Mouse (Mus musculus): ENCODE measurements around the gene Abhd16a. TPM values are rescaled to one million over a fixed set of nuclear protein-coding genes. Genes with fewer than 3 reads are reported as not detected.

Gene Abhd16a
- polyA plus RNA-seq, 1 experiment: 31.8 TPM

DNA sequence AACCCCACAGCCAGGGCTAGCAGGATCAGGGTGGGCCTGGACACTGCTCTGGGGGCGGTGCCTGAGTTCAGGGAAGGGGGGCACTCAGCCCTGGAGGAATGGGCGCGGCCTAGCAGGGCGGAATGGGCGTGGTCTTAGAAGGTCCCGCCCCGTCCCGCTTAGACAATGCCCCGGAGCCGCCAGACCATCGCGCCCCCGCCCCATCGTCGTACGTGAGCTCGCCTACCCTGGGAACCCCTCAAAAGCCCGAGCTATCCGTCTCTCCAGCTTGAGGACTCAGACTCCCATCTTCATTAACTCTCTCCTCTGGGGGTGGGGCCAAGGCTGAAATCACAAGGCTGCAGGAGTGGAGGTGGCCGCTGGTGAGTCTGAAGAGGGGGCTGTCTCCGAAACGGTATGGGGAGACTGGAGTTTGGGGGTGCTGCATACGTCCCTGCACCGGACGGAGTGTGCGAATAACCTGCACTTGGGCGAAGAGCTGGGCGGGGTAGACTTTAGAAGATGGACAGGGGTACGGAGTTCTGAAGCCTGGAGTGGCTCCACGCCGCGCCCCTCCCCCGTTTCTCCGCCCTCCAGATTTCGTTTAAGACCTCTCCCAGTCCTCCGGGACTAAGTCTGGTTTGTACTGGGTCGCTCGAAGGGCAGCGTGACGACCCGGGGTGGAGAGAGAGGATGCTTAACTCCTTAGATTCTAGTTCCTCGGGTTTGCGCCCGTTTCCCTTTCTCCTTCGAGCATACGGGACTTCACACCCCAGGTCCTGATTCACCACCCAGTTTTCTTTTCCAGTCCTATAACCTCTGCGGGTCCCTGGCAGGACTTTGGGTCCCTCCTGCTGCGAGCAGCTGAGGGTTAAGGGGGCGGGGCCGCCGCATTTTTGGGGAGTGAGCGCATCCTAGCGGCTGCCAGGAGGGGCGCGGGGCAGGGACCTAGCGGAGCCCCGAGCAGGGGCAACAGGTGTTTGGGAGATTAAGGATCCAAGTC lies 29.9 kb upstream of the Abhd16a start, which contains the start of gene Ddah2:
Ddah2 (plus strand) TSS at position 125 of the 982 bp plus-strand sequence.
- TF ChIP-seq POLR2A (IDR thresholded peaks at IDR 0.05; ENCODE audit: low read depth, low read length): peak; percentile 82
- TF ChIP-seq CTCF (IDR thresholded peaks at IDR 0.05; ENCODE audit: borderline replicate concordance, insufficient read depth, low read length): no peak

GRCm38 (mm10) chr17:35060071-35060470 lies 29.0 kb upstream of the Abhd16a start:
- H3K27ac ChIP-seq (ENCODE audit: insufficient read depth, low read length): no peak overlapping the region
- peak overlapping the region; percentile 66 for H3K4me3 ChIP-seq (ENCODE audit: insufficient read depth, low read length)
- no peak for TF ChIP-seq POLR2A (IDR thresholded peaks at IDR 0.05; ENCODE audit: low read depth, low read length)
- TF ChIP-seq CTCF (IDR thresholded peaks at IDR 0.05; ENCODE audit: borderline replicate concordance, insufficient read depth, low read length): no peak
- 0 out of 2 replicates have a peak, but pooled peaks cover 3% of the 10 kb centered on the region for H3K4me1 ChIP-seq (ENCODE audit: control insufficient read depth, insufficient read depth, low read length)

More for the DNA sequence above, 29.9 kb upstream of the Abhd16a start, which contains the start of gene Ddah2:
- H3K4me3 ChIP-seq (ENCODE audit: insufficient read depth, low read length): peak within 1 kb of the TSS; percentile 66
- H3K4me1 ChIP-seq (ENCODE audit: control insufficient read depth, insufficient read depth, low read length): 0 out of 2 replicates have a peak, but pooled peaks cover 3% of the 10 kb centered on the region
- peak within 1 kb of the TSS; percentile 63 for H3K27ac ChIP-seq (ENCODE audit: insufficient read depth, low read length)

- TF ChIP-seq CTCF (IDR thresholded peaks at IDR 0.05; ENCODE audit: borderline replicate concordance, insufficient read depth, low read length) (no peak), POLR2A (IDR thresholded peaks at IDR 0.05; ENCODE audit: low read depth, low read length) (no peak)
- Histone ChIP-seq H3K27ac (ENCODE audit: insufficient read depth, low read length) (no peak overlapping the region), H3K4me1 (ENCODE audit: control insufficient read depth, insufficient read depth, low read length) (0 out of 2 replicates have a peak, but pooled peaks cover 3% of the 10 kb centered on the region), H3K4me3 (ENCODE audit: insufficient read depth, low read length) (no peak overlapping the region)
Measured at GRCm38 (mm10) chr17:35060737-35061297, 28.2 kb upstream of the Abhd16a start.

- TF ChIP-seq POLR2A (IDR thresholded peaks at IDR 0.05; ENCODE audit: low read depth, low read length): no peak
- TF ChIP-seq CTCF (IDR thresholded peaks at IDR 0.05; ENCODE audit: borderline replicate concordance, insufficient read depth, low read length): no peak
- 0 out of 2 replicates have a peak, but pooled peaks cover 3% of the 10 kb centered on the region for H3K4me1 ChIP-seq (ENCODE audit: control insufficient read depth, insufficient read depth, low read length)
- H3K27ac ChIP-seq (ENCODE audit: insufficient read depth, low read length): no peak overlapping the region
- no peak overlapping the region for H3K4me3 ChIP-seq (ENCODE audit: insufficient read depth, low read length)
Measured at GRCm38 (mm10) chr17:35061299-35061698, 27.8 kb upstream of the Abhd16a start.

GRCm38 (mm10) chr17:35063466-35063865 lies 25.6 kb upstream of the Abhd16a start:
- Histone ChIP-seq H3K4me1 (ENCODE audit: control insufficient read depth, insufficient read depth, low read length) (no peaks in the 10 kb centered on the region), H3K4me3 (ENCODE audit: insufficient read depth, low read length) (no peak overlapping the region)

DNA sequence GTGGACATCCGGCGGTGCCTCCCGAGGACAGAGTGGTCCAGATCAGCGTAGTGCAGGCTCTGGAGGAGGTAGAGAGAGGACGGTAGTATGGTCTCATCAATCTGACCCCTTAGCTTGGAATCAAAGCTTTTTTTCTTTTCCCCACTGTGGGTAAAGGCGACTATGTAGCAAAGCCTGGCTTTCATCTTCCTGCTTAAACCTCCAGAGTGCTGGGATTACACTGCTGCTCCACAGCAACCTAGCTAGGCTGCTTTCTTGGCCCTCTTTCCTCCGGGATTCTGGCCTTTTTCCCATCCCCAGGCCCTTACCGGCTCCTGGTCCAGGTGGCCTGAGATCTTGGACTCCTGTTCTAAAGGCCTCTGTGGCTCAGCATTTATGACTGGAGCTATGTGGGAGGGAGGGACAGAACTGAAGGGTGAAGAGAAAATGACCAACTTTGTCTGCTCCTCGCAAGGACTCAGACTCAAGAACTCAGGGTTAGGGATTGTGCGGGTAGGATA lies 24.6 kb upstream of the Abhd16a start:
- Histone ChIP-seq H3K27ac (ENCODE audit: insufficient read depth, low read length) (no peak overlapping the region), H3K4me1 (ENCODE audit: control insufficient read depth, insufficient read depth, low read length) (no peaks in the 10 kb centered on the region), H3K4me3 (ENCODE audit: insufficient read depth, low read length) (no peak overlapping the region)
- TF ChIP-seq POLR2A (IDR thresholded peaks at IDR 0.05; ENCODE audit: low read depth, low read length) (no peak), CTCF (IDR thresholded peaks at IDR 0.05; ENCODE audit: borderline replicate concordance, insufficient read depth, low read length) (no peak)

More at GRCm38 (mm10) chr17:35063466-35063865, 25.6 kb upstream of the Abhd16a start:
- no peak for TF ChIP-seq POLR2A (IDR thresholded peaks at IDR 0.05; ENCODE audit: low read depth, low read length)
- no peak for TF ChIP-seq CTCF (IDR thresholded peaks at IDR 0.05; ENCODE audit: borderline replicate concordance, insufficient read depth, low read length)
- H3K27ac ChIP-seq (ENCODE audit: insufficient read depth, low read length): no peak overlapping the region

DNA sequence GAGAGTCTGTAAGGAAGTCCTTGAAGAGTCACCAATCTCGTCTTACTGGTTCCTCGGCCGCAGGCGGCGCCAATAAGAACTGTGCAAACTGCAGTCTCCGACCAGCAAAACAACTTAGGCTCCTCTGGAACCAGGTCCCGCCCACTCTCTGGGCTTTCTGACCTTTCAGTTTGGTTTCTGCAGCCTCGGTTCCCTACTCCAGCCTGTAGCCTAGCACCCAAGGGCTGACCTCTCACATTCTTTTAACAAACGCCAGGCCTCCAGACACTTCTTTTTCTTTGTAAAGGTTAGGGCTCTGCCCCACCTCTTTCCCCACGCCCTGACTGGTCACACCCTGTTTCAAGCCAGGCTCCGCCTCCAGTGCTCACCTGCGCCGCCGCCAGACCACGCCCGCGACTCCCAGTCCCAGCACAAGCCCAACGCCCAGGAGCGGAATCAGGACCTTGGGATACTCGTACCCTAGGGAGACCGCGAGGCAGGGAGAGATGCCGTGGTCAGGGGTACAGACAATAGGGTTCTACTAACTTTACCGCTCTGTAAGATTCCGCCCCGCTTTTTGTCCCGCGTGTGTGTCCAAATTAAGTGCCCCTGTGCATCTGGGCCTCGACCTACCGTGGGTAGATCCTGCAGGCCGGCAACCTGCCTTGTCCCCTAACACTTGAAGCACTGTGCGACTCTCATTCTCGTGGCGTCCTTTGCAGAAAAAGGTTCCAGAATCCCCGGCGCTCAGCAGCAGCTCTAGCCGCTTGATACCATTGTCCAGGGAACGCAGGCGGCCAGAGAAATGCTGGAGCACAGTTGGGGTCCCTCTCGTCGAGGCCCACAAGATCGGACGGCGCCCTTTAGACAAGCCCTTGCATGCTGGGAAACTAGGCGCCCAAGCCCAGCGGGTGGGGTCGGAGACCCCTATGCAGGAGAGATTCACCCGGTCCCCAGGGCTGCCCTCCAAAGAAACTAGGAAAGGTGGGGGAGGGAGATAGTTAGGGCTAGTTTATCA lies 23.8 kb upstream of the Abhd16a start, which contains the start of gene Ly6g6c:
Ly6g6c (plus strand) TSS at position 438 of the 997 bp plus-strand sequence.
- Histone ChIP-seq H3K4me3 (ENCODE audit: insufficient read depth, low read length) (no peak within 1 kb of the TSS), H3K4me1 (ENCODE audit: control insufficient read depth, insufficient read depth, low read length) (no peaks in the 10 kb centered on the region), H3K27ac (ENCODE audit: insufficient read depth, low read length) (no peak within 1 kb of the TSS)
- TF ChIP-seq CTCF (IDR thresholded peaks at IDR 0.05; ENCODE audit: borderline replicate concordance, insufficient read depth, low read length) (no peak), POLR2A (IDR thresholded peaks at IDR 0.05; ENCODE audit: low read depth, low read length) (no peak)

GRCm38 (mm10) chr17:35066084-35066483 lies 23.0 kb upstream of the Abhd16a start, which contains the start of gene Mpig6b:
Gene Mpig6b (minus strand): TSS chr17:35066184.
- H3K4me3 ChIP-seq (ENCODE audit: insufficient read depth, low read length): no peak within 1 kb of the TSS

More at GRCm38 (mm10) chr17:35066084-35066483, 23.0 kb upstream of the Abhd16a start, which contains the start of gene Mpig6b:
- no peaks in the 10 kb centered on the region for H3K4me1 ChIP-seq (ENCODE audit: control insufficient read depth, insufficient read depth, low read length)
- TF ChIP-seq POLR2A (IDR thresholded peaks at IDR 0.05; ENCODE audit: low read depth, low read length) (no peak), CTCF (IDR thresholded peaks at IDR 0.05; ENCODE audit: borderline replicate concordance, insufficient read depth, low read length) (no peak)
- no peak within 1 kb of the TSS for H3K27ac ChIP-seq (ENCODE audit: insufficient read depth, low read length)

Measured in embryonic fibroblast, embryonic 13.5 days (primary cell).